Mouse (Mus musculus) myocyte (in vitro differentiated cells): ENCODE measurements around the gene Pnkd. TPM values are rescaled to one million over a fixed set of nuclear protein-coding genes. Genes with fewer than 3 reads are reported as not detected.
"Not testable (repeated sequence)": the region's sequence is repeated elsewhere in the genome, so short reads cannot be mapped to it uniquely, and the experiment has no call there.

Experiments used
- H3K27me3 ChIP-seq: one replicate; pipeline ENCODE4 v1.6.1; 2011; ENCODE audit not compliant: control insufficient read depth, insufficient read depth, insufficient read length
- H3K36me3 ChIP-seq: one replicate; pipeline ENCODE4 v1.6.1; 2011; ENCODE audit not compliant: control insufficient read depth, insufficient read depth
- H3K4me2 ChIP-seq: one replicate; pipeline ENCODE4 v1.6.1; 2011; ENCODE audit warnings: low read depth, control low read depth
- H3K4me3 ChIP-seq: one replicate; pipeline ENCODE4 v1.5.1; 2011; ENCODE audit warnings: mild to moderate bottlenecking, control low read depth, moderate library complexity
- H3K79me2 ChIP-seq: one replicate; pipeline ENCODE4 v1.6.1; 2011; ENCODE audit not compliant: control insufficient read depth, insufficient read depth
- H3ac ChIP-seq: one replicate; pipeline ENCODE4 v1.6.1; 2011; ENCODE audit not compliant: control insufficient read depth, insufficient read length
- CEBPB ChIP-seq: IDR thresholded peaks from 2 replicates; pipeline ENCODE4 v1.6.1; 2011; ENCODE audit warnings: mild to moderate bottlenecking, moderate library complexity; ENCODE audit not compliant: poor library complexity, insufficient read depth, severe bottlenecking
- E2F4 ChIP-seq: IDR thresholded peaks from one replicate; pipeline ENCODE4 v1.6.1; 2011; ENCODE audit warnings: mild to moderate bottlenecking, control low read depth, moderate library complexity; ENCODE audit not compliant: insufficient read depth
- MAX ChIP-seq: IDR thresholded peaks from one replicate; pipeline ENCODE4 v1.6.1; 2011; ENCODE audit warnings: low read depth, mild to moderate bottlenecking, control low read depth
- MYOD1 ChIP-seq, 3 experiments: IDR thresholded peaks; one replicate each; pipeline ENCODE4 v1.6.1; 2011; ENCODE audit warnings: control low read depth in 2 of 3, low read depth in 2 of 3, mild to moderate bottlenecking in 2 of 3, moderate library complexity in 1 of 3; ENCODE audit not compliant: insufficient read length in 2 of 3, control insufficient read depth in 1 of 3
- MYOG ChIP-seq, 3 experiments: IDR thresholded peaks; one replicate each; pipeline ENCODE4 v1.6.1; 2011; ENCODE audit warnings: control low read depth in 2 of 3, low read depth in 2 of 3, mild to moderate bottlenecking in 2 of 3; ENCODE audit not compliant: insufficient read length in 2 of 3, control insufficient read depth in 1 of 3, insufficient read depth in 1 of 3
- POLR2A ChIP-seq: IDR thresholded peaks from one replicate; pipeline ENCODE4 v1.6.1; 2011; ENCODE audit warnings: low read depth, mild to moderate bottlenecking, control low read depth, moderate library complexity; ENCODE audit not compliant: insufficient read length
- POLR2AphosphoS2 ChIP-seq: IDR thresholded peaks from one replicate; pipeline ENCODE4 v1.6.1; 2011; ENCODE audit warnings: low read depth, control low read depth; ENCODE audit not compliant: insufficient read length
- REST ChIP-seq: IDR thresholded peaks from one replicate; pipeline ENCODE4 v1.6.1; 2011; ENCODE audit warnings: mild to moderate bottlenecking, control low read depth, moderate library complexity; ENCODE audit not compliant: insufficient read depth, insufficient read length
- SRF ChIP-seq: IDR thresholded peaks from one replicate; pipeline ENCODE4 v1.6.1; 2011; ENCODE audit warnings: low read depth; ENCODE audit not compliant: control insufficient read depth, insufficient read length
- TCF12 ChIP-seq: IDR thresholded peaks from one replicate; pipeline ENCODE4 v1.6.1; 2011; ENCODE audit warnings: mild to moderate bottlenecking, control low read depth; ENCODE audit not compliant: poor library complexity, insufficient read depth, severe bottlenecking
- TCF3 ChIP-seq: IDR thresholded peaks from one replicate; pipeline ENCODE4 v1.6.1; 2011; ENCODE audit warnings: low read depth, control low read depth; ENCODE audit not compliant: insufficient read length
- USF1 ChIP-seq: IDR thresholded peaks from one replicate; pipeline ENCODE4 v1.6.1; 2011; ENCODE audit warnings: low read depth, mild to moderate bottlenecking, control low read depth, moderate library complexity
- polyA plus RNA-seq: library from polyadenylated mRNA; unstranded; fragments of >200 nt; fragmentation: generic; extraction: Trizol; gene quantifications from one replicate; pipeline ENCODE4 v1.2.1, GENCODE M21; 2012; ENCODE audit warnings: missing spikeins

The Pnkd gene
- polyA plus RNA-seq, 1 experiment: 93.7 TPM

- Histone ChIP-seq H3K4me2 (no peak overlapping the region), H3K27me3 (no peaks in the 10 kb centered on the region), H3K4me3 (no peak overlapping the region), H3K79me2 (no peaks in the 10 kb centered on the region), H3K36me3 (no peaks in the 10 kb centered on the region), H3ac (no peak overlapping the region)
- TF ChIP-seq USF1 (no peak), MYOG (IDR thresholded peaks at IDR 0.05; ENCODE audit: control insufficient read depth in 1 of 3, insufficient read depth in 1 of 3, insufficient read length in 2 of 3, low read depth in 2 of 3) (no peak), POLR2AphosphoS2 (no peak), SRF (no peak), MYOD1 (IDR thresholded peaks at IDR 0.05; ENCODE audit: control insufficient read depth in 1 of 3, insufficient read length in 2 of 3, low read depth in 2 of 3) (no peak), POLR2A (no peak), TCF3 (no peak), E2F4 (no peak), TCF12 (no peak), CEBPB (no peak), MAX (no peak), REST (no peak)
Measured at GRCm38 (mm10) chr1:74339917-74340316, 55.2 kb downstream of the Pnkd start.

- no peak overlapping the region for H3K4me3 ChIP-seq
- H3ac ChIP-seq: no peak overlapping the region
- H3K79me2 ChIP-seq: no peaks in the 10 kb centered on the region
- no peak for TF ChIP-seq MAX
- no peak for TF ChIP-seq POLR2A
- TF ChIP-seq TCF3: no peak
- H3K27me3 ChIP-seq: no peaks in the 10 kb centered on the region
- no peaks in the 10 kb centered on the region for H3K36me3 ChIP-seq
- H3K4me2 ChIP-seq: no peak overlapping the region
Measured at GRCm38 (mm10) chr1:74340361-74340764, 55.6 kb downstream of the Pnkd start.

GRCm38 (mm10) chr1:74340992-74341391, 56.3 kb downstream of the Pnkd start:
- H3K36me3 ChIP-seq, H3K4me2 ChIP-seq, H3ac ChIP-seq, H3K79me2 ChIP-seq, H3K27me3 ChIP-seq, H3K4me3 ChIP-seq: not testable (repeated sequence)

GRCm38 (mm10) chr1:74341898-74342297, 57.2 kb downstream of the Pnkd start:
- H3K79me2 ChIP-seq: no peaks in the 10 kb centered on the region
- H3K27me3 ChIP-seq: no peaks in the 10 kb centered on the region
- TF ChIP-seq CEBPB: no peak
- TF ChIP-seq POLR2AphosphoS2: no peak
- no peak for TF ChIP-seq MYOD1 (IDR thresholded peaks at IDR 0.05; ENCODE audit: control insufficient read depth in 1 of 3, insufficient read length in 2 of 3, low read depth in 2 of 3)
- no peak for TF ChIP-seq MYOG (IDR thresholded peaks at IDR 0.05; ENCODE audit: control insufficient read depth in 1 of 3, insufficient read depth in 1 of 3, insufficient read length in 2 of 3, low read depth in 2 of 3)
- no peak for TF ChIP-seq USF1
- no peak for TF ChIP-seq TCF12
- no peak for TF ChIP-seq SRF
- no peak for TF ChIP-seq TCF3
- no peak for TF ChIP-seq MAX
- H3ac ChIP-seq: no peak overlapping the region
- H3K36me3 ChIP-seq: no peaks in the 10 kb centered on the region
- H3K4me3 ChIP-seq: no peak overlapping the region
- H3K4me2 ChIP-seq: no peak overlapping the region

GRCm38 (mm10) chr1:74342308-74342707, 57.6 kb downstream of the Pnkd start:
- Histone ChIP-seq H3K36me3 (no peaks in the 10 kb centered on the region), H3K4me2 (no peak overlapping the region), H3K79me2 (no peaks in the 10 kb centered on the region), H3ac (no peak overlapping the region), H3K27me3 (no peaks in the 10 kb centered on the region), H3K4me3 (no peak overlapping the region)
- no peak for TF ChIP-seq E2F4
- TF ChIP-seq MYOG (IDR thresholded peaks at IDR 0.05; ENCODE audit: control insufficient read depth in 1 of 3, insufficient read depth in 1 of 3, insufficient read length in 2 of 3, low read depth in 2 of 3): no peak
- TF ChIP-seq MYOD1 (IDR thresholded peaks at IDR 0.05; ENCODE audit: control insufficient read depth in 1 of 3, insufficient read length in 2 of 3, low read depth in 2 of 3): no peak
- no peak for TF ChIP-seq SRF
- no peak for TF ChIP-seq TCF12
- no peak for TF ChIP-seq REST
- no peak for TF ChIP-seq USF1
- no peak for TF ChIP-seq TCF3
- TF ChIP-seq CEBPB: no peak
- no peak for TF ChIP-seq POLR2AphosphoS2
- TF ChIP-seq POLR2A: no peak
- TF ChIP-seq MAX: no peak
